Mouse (Mus musculus) liver, embryonic 16.5 days (tissue): ENCODE measurements around the gene Rad51d. TPM values are rescaled to one million over a fixed set of nuclear protein-coding genes. Genes with fewer than 3 reads are reported as not detected.

Experiments
- ATAC-seq: fragments of 200-750 bp; cut with Nextera tagmentation; 2 replicates; pipeline ENCODE4 v1.8.0; 2017; ENCODE audit warnings: low read depth, mild to moderate bottlenecking, moderate number of reproducible peaks, moderate library complexity
- H3K27ac ChIP-seq: fragments of 300-500 bp; sonication (generic); 2 replicates; pipeline ENCODE4 v1.5.1; 2014; ENCODE audit warnings: mild to moderate bottlenecking, low read length
- H3K27me3 ChIP-seq: fragments of 300-500 bp; sonication (generic); 2 replicates; pipeline ENCODE4 v1.6.1; 2014; ENCODE audit warnings: low read depth, low read length, mixed read lengths; ENCODE audit not compliant: control insufficient read depth, insufficient read depth
- H3K36me3 ChIP-seq: fragments of 300-500 bp; sonication (generic); 2 replicates; pipeline ENCODE4 v1.6.1; 2014; ENCODE audit warnings: mild to moderate bottlenecking; ENCODE audit not compliant: control insufficient read depth, insufficient read depth
- H3K4me1 ChIP-seq: fragments of 300-500 bp; sonication (generic); 2 replicates; pipeline ENCODE4 v1.6.1; 2014; ENCODE audit warnings: low read depth, low read length, mixed read lengths; ENCODE audit not compliant: control insufficient read depth
- H3K4me2 ChIP-seq: fragments of 300-500 bp; sonication (generic); 2 replicates; pipeline ENCODE4 v1.6.1; 2014; ENCODE audit warnings: low read depth, low read length, mixed read lengths
- H3K4me3 ChIP-seq: fragments of 300-500 bp; sonication (generic); 2 replicates; pipeline ENCODE4 v1.5.1; 2014; ENCODE audit warnings: low read depth, mild to moderate bottlenecking, low read length
- H3K9ac ChIP-seq: fragments of 300-500 bp; sonication (generic); 2 replicates; pipeline ENCODE4 v1.6.1; 2014; ENCODE audit warnings: low read depth, low read length
- H3K9me3 ChIP-seq: fragments of 300-500 bp; sonication (generic); replicated peaks from 2 replicates; pipeline ENCODE4 v1.6.1; 2016; ENCODE audit warnings: low read length; ENCODE audit not compliant: control insufficient read depth
- WGBS: fragments of 180-500 bp; shearing (Covaris S2); extraction: QIAGEN DNeasy Blood & Tissue Kit; methylation state at CpG from one replicate; pipeline ENCODE4 v1.1.7; 2014; ENCODE audit not compliant: insufficient replicate concordance; 5-methylcytosine and 5-hydroxymethylcytosine counted together
- polyA plus RNA-seq: library from polyadenylated mRNA; unstranded; fragments of >200 nt; fragmentation: Nextera tagmentation; extraction: Ambion mirVana; gene quantifications from 2 replicates; pipeline ENCODE4 v1.2.1, GENCODE M21; 2015

Gene Rad51d
- polyA plus RNA-seq, 1 experiment from 2014 or later, result 4.7 TPM

GRCm38 (mm10) chr11:82865957-82866356, 24.5 kb downstream of the Rad51d start:
- H3K9ac ChIP-seq, result no peak overlapping the region
- WGBS, result 67% methylated on average over 10 of the region's 10 CpGs
- H3K27ac ChIP-seq, result no peak overlapping the region
- H3K4me3 ChIP-seq, result no peak overlapping the region
- no peak for ATAC-seq
- H3K4me2 ChIP-seq, result 0 out of 2 replicates have a peak overlapping the region, but pooled peaks have one; percentile 51
- no peaks in the 10 kb centered on the region for H3K36me3 ChIP-seq
- peaks cover 61% of the 10 kb centered on the region for H3K4me1 ChIP-seq
- H3K27me3 ChIP-seq, result no peaks in the 10 kb centered on the region
- no peaks in the 10 kb centered on the region for H3K9me3 ChIP-seq

- no peak overlapping the region for H3K4me2 ChIP-seq
- ATAC-seq, result peak; percentile 65
Observed at GRCm38 (mm10) chr11:82863488-82863931, 26.9 kb downstream of the Rad51d start.

GRCm38 (mm10) chr11:82863059-82863458, 27.4 kb downstream of the Rad51d start:
- Histone ChIP-seq H3K9ac (no peak overlapping the region), H3K27ac (peak overlapping the region; percentile 68), H3K36me3 (peaks cover 2% of the 10 kb centered on the region; the same call in 1 of the 2 replicates)

More at GRCm38 (mm10) chr11:82863488-82863931, 26.9 kb downstream of the Rad51d start:
- H3K4me1 ChIP-seq, result peaks cover 56% of the 10 kb centered on the region
- no peak overlapping the region for H3K9ac ChIP-seq
- H3K9me3 ChIP-seq, result no peaks in the 10 kb centered on the region
- peaks cover 2% of the 10 kb centered on the region; the same call in 1 of the 2 replicates for H3K36me3 ChIP-seq
- 40% methylated on average over 4 of the region's 4 CpGs for WGBS
- no peak overlapping the region for H3K4me3 ChIP-seq
- H3K27ac ChIP-seq, result peak overlapping the region; percentile 46
- H3K27me3 ChIP-seq, result no peaks in the 10 kb centered on the region

DNA sequence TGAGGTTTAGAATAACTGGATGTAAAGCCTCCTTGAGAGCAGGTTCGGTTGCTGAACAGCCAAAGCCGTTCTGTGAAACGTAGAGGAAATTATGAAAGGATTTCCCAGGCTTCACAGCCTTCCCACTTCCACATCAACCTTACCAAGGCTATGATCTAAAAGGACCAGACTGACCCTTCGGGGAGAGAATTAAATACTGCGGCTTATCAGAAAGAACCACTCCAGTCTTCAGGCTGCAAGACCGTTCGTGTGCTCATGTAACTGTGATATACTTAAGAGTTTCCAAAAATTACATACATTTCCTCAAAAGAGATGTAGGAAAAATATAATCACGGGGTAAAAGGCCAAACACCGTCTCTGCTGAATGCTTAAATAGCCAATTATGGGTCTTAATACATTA, 27.8 kb downstream of the Rad51d start:
- H3K27ac ChIP-seq, result peak overlapping the region; percentile 68
- ATAC-seq, result peak; percentile 64; the same call in 1 of the 2 replicates
- peak overlapping the region; percentile 38 for H3K4me2 ChIP-seq
- no peaks in the 10 kb centered on the region for H3K27me3 ChIP-seq
- WGBS, result 27% methylated on average over 9 of the region's 9 CpGs
- peaks cover 52% of the 10 kb centered on the region for H3K4me1 ChIP-seq
- peak overlapping the region; percentile 12; the same call in 1 of the 2 replicates for H3K9ac ChIP-seq
- H3K36me3 ChIP-seq, result peaks cover 2% of the 10 kb centered on the region; the same call in 1 of the 2 replicates
- no peak overlapping the region for H3K4me3 ChIP-seq
- H3K9me3 ChIP-seq, result no peaks in the 10 kb centered on the region

More at GRCm38 (mm10) chr11:82863059-82863458, 27.4 kb downstream of the Rad51d start:
- WGBS, result 77% methylated on average over 2 of the region's 2 CpGs
- Histone ChIP-seq H3K4me1 (peaks cover 54% of the 10 kb centered on the region), H3K27me3 (no peaks in the 10 kb centered on the region), H3K9me3 (no peaks in the 10 kb centered on the region), H3K4me2 (peak overlapping the region; percentile 38), H3K4me3 (no peak overlapping the region)
- ATAC-seq, result no peak

- Histone ChIP-seq H3K9ac (no peak overlapping the region), H3K4me1 (peaks cover 49% of the 10 kb centered on the region), H3K27ac (no peak overlapping the region), H3K9me3 (no peaks in the 10 kb centered on the region), H3K36me3 (peaks cover 2% of the 10 kb centered on the region; the same call in 1 of the 2 replicates), H3K27me3 (no peaks in the 10 kb centered on the region), H3K4me3 (no peak overlapping the region), H3K4me2 (no peak overlapping the region)
- no peak for ATAC-seq
- WGBS, result 75% methylated on average over 8 of the region's 8 CpGs
Observed at GRCm38 (mm10) chr11:82861558-82861957, 28.9 kb downstream of the Rad51d start.

GRCm38 (mm10) chr11:82860759-82861158, 29.7 kb downstream of the Rad51d start:
- Histone ChIP-seq H3K36me3 (peaks cover 2% of the 10 kb centered on the region; the same call in 1 of the 2 replicates), H3K4me2 (no peak overlapping the region), H3K27ac (no peak overlapping the region), H3K4me3 (no peak overlapping the region), H3K9ac (no peak overlapping the region), H3K9me3 (no peaks in the 10 kb centered on the region), H3K27me3 (no peaks in the 10 kb centered on the region), H3K4me1 (peaks cover 52% of the 10 kb centered on the region)
- 72% methylated on average over 6 of the region's 6 CpGs for WGBS
- ATAC-seq, result no peak

DNA sequence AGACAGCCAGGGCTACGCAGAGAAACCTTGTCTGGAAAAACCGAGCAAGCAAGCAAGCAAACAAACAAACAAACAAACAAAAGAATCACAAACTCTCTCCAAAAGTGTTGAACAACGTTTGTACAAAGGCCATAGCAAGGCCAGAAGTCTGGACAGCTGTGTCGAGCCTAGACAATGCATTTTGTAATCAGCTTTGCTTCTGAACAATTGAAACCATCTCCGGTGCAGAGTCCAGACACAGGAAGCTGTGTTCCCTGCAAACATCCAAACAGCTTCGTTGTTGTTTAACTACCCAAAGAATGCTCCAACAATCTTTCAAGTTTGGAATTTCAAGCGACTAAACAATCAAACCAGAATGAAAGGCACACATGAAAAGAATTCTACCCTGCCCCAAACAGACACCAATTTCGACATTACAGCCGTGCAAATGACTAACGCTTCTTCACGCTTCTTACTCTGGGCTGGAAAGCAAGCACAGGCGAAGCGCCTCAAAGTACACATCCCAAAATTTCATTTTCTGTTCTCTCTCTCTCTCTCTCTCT, 33.0 kb downstream of the Rad51d start:
- H3K4me3 ChIP-seq, result no peak overlapping the region
- H3K4me2 ChIP-seq, result no peak overlapping the region
- no peak overlapping the region for H3K27ac ChIP-seq
- no peaks in the 10 kb centered on the region for H3K27me3 ChIP-seq
- WGBS, result 65% methylated on average over 13 of the region's 13 CpGs
- peaks cover 62% of the 10 kb centered on the region for H3K4me1 ChIP-seq
- H3K9ac ChIP-seq, result no peak overlapping the region
- no peak for ATAC-seq
- H3K9me3 ChIP-seq, result no peaks in the 10 kb centered on the region
- H3K36me3 ChIP-seq, result peaks cover 2% of the 10 kb centered on the region; the same call in 1 of the 2 replicates

GRCm38 (mm10) chr11:82856032-82856431, 34.4 kb downstream of the Rad51d start:
- WGBS, result 77% methylated on average over 10 of the region's 10 CpGs
- Histone ChIP-seq H3K27me3 (no peaks in the 10 kb centered on the region), H3K4me3 (no peak overlapping the region), H3K36me3 (peaks cover 2% of the 10 kb centered on the region; the same call in 1 of the 2 replicates), H3K9ac (no peak overlapping the region), H3K9me3 (no peaks in the 10 kb centered on the region), H3K27ac (peak overlapping the region; percentile 85), H3K4me1 (peaks cover 65% of the 10 kb centered on the region), H3K4me2 (no peak overlapping the region)
- ATAC-seq, result no peak

- peak; percentile 95 for ATAC-seq
- Histone ChIP-seq H3K27me3 (no peaks in the 10 kb centered on the region), H3K4me1 (peaks cover 71% of the 10 kb centered on the region), H3K4me2 (peak overlapping the region; percentile 47), H3K9ac (peak overlapping the region; percentile 44), H3K27ac (peak overlapping the region; percentile 85), H3K4me3 (peak overlapping the region; percentile 26), H3K36me3 (peaks cover 2% of the 10 kb centered on the region; the same call in 1 of the 2 replicates), H3K9me3 (no peaks in the 10 kb centered on the region)
- 51% methylated on average over 9 of the region's 9 CpGs for WGBS
Observed at GRCm38 (mm10) chr11:82855327-82855973, 35.0 kb downstream of the Rad51d start.
